Mouse (Mus musculus): ENCODE results near the gene Ly75. TPM values are rescaled to one million over a fixed set of nuclear protein-coding genes. Genes with fewer than 3 reads are reported as not detected.

The Ly75 gene
- total RNA-seq (2021), result 1 to 10 TPM; 5.7 to 7.8 TPM

- intact Hi-C loops (cut with DNase I), result no loop called here
- peak; percentile 10 to 89 for DNase-seq (ENCODE audit: extremely low spot score in 1 of 2, low spot score in 2 of 2)
These were observed at the start of gene Ly75 for GRCm38 (mm10) chr2:60382858-60383669. Ly75 (minus strand) TSS chr2:60383303.

GRCm38 (mm10) chr2:60430315-60431021, 47.4 kb upstream of the Ly75 start:
- no peak for DNase-seq (ENCODE audit: extremely low spot score in 1 of 2, low spot score in 2 of 2)
- intact Hi-C loops (cut with DNase I), result no loop called here

GRCm38 (mm10) chr2:60418075-60418474, 35.0 kb upstream of the Ly75 start:
- intact Hi-C loops (cut with DNase I), result loop anchor here (10.0 kb wide), 2 partner anchors 273 to 893 kb away; no protein-coding TSS in a partner anchor
- peak; percentile 71 to 74 for DNase-seq (ENCODE audit: extremely low spot score in 1 of 2, low spot score in 2 of 2)

DNA sequence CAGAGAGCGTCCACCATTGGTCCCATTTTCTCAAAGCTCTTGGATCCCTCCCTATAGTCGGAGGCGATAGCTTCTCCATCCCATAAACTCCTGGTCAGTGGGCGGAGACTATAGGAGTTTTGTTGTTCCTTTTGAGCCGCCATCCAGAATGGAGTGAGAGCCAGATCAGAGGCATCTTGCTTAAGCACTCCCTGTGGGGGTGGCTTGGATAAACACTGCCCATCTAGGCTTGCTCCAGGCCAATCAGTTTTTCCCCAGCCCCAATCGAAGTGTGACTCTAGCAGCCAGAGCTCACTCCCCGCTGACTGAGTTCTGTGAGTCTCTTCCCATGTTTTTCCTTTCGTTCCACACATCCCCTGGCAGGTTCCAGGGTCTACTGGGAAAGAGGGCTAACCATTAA, 31.2 kb upstream of the Ly75 start:
- intact Hi-C loops (cut with DNase I), result loop anchor here (10.0 kb wide), 2 partner anchors 270 to 890 kb away; no protein-coding TSS in a partner anchor
- DNase-seq (ENCODE audit: extremely low spot score in 1 of 2, low spot score in 2 of 2), result no peak

DNA sequence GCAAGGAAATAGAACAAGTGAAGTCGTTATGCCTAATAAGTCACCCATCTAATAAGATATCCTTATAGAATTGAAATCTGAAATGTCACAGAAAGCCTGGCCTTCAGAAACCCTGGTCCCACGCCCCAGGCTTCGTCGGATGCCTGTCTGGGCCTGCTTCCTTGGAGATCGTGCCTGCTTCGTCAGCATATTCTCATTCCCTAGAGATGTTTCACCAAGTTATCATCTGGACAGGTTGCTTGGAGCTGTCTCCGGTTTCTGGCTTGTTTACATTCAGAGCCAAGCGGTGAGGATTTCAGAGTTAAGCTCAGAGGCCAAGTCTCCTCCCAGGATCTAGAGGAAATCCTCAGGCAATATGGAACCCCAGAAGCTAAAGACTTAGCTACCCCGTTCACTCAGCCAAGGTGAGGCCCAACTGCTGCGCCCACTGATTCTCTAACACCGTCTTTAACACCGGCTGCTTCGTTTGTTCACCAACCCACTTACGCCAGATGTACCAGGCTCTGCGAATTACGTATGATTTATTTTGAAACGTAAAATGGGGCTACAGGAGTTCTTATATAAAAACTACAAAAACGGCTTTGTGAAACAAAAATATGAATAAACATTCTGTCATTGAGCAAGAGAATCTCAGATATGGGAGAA, 30.0 kb upstream of the Ly75 start:
- no peak for DNase-seq (ENCODE audit: extremely low spot score in 1 of 2, low spot score in 2 of 2)
- intact Hi-C loops (cut with DNase I), result loop anchor here (10.0 kb wide), 2 partner anchors 268 to 888 kb away; no protein-coding TSS in a partner anchor

GRCm38 (mm10) chr2:60411181-60411580, 28.1 kb upstream of the Ly75 start:
- DNase-seq (ENCODE audit: extremely low spot score in 1 of 2, low spot score in 2 of 2), result no peak
- intact Hi-C loops (cut with DNase I), result loop anchor here (10.0 kb wide), 2 partner anchors 266 to 886 kb away; no protein-coding TSS in a partner anchor

- intact Hi-C loops (cut with DNase I), result loop anchor here (10.0 kb wide), 2 partner anchors 265 to 885 kb away; no protein-coding TSS in a partner anchor
These were observed 27.1 kb upstream of the Ly75 start for GRCm38 (mm10) chr2:60409989-60410763.

GRCm38 (mm10) chr2:60409194-60409593, 26.1 kb upstream of the Ly75 start:
- peak in 1 of 2 experiments; percentile 41 for DNase-seq (ENCODE audit: extremely low spot score in 1 of 2, low spot score in 2 of 2)
- intact Hi-C loops (cut with DNase I), result no loop called here

More at GRCm38 (mm10) chr2:60409989-60410763, 27.1 kb upstream of the Ly75 start:
- DNase-seq (ENCODE audit: extremely low spot score in 1 of 2, low spot score in 2 of 2), result no peak

- no peak for DNase-seq (ENCODE audit: extremely low spot score in 1 of 2, low spot score in 2 of 2)
- intact Hi-C loops (cut with DNase I), result no loop called here
These were observed 24.3 kb upstream of the Ly75 start for GRCm38 (mm10) chr2:60407387-60407786.

DNA sequence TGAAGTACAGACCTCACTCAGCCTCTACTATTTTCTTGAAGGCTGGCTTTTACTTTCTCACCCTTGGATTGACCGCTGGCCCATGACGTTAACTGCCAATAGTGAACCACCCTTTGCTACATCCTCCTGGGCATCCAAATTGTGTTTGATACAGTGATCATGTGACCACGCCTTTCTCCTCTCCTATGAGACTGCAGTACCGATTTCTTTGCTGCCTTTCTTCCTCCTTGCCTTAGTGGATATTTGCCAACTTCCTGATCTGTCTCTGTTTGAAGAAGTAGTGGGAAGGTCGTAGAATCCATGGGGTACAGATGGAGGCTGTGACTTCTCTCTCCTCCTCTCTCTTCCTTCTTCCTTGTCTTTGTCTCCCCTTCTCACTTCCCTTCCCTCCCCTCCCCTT, 22.3 kb upstream of the Ly75 start:
- intact Hi-C loops (cut with DNase I), result no loop called here
- no peak for DNase-seq (ENCODE audit: extremely low spot score in 1 of 2, low spot score in 2 of 2)

GRCm38 (mm10) chr2:60404763-60405162, 21.7 kb upstream of the Ly75 start:
- DNase-seq (ENCODE audit: extremely low spot score in 1 of 2, low spot score in 2 of 2), result no peak
- intact Hi-C loops (cut with DNase I), result no loop called here

- intact Hi-C loops (cut with DNase I), result no loop called here
These were observed 18.6 kb upstream of the Ly75 start for GRCm38 (mm10) chr2:60401694-60402093.

DNA sequence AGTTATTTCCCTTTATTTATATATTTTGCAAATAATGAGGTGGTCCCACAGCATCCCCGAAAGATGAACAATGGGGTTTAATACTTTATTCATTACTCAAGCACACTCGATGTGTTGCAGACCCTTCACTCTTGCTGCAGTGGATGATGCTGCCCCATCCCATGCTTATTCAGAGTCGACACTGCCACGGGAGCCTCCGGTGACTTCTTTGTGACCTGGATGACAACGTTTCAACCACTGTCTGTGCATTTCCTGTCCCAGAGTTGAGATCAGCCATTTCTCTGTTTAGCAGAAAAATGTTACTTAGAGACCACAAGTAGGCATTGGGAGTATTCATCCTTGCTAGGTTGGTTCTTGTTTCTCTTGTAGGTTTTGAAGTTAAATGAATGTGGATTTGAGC, 10.7 kb upstream of the Ly75 start:
- intact Hi-C loops (cut with DNase I), result no loop called here
- DNase-seq (ENCODE audit: extremely low spot score in 1 of 2, low spot score in 2 of 2), result no peak

More at GRCm38 (mm10) chr2:60401694-60402093, 18.6 kb upstream of the Ly75 start:
- DNase-seq (ENCODE audit: extremely low spot score in 1 of 2, low spot score in 2 of 2), result no peak

GRCm38 (mm10) chr2:60392286-60392685, 9.2 kb upstream of the Ly75 start:
- intact Hi-C loops (cut with DNase I), result no loop called here
- DNase-seq (ENCODE audit: extremely low spot score in 1 of 2, low spot score in 2 of 2), result no peak

- DNase-seq (ENCODE audit: extremely low spot score in 1 of 2, low spot score in 2 of 2), result no peak
- intact Hi-C loops (cut with DNase I), result no loop called here
These were observed 4.3 kb upstream of the Ly75 start for GRCm38 (mm10) chr2:60387363-60387762.

DNA sequence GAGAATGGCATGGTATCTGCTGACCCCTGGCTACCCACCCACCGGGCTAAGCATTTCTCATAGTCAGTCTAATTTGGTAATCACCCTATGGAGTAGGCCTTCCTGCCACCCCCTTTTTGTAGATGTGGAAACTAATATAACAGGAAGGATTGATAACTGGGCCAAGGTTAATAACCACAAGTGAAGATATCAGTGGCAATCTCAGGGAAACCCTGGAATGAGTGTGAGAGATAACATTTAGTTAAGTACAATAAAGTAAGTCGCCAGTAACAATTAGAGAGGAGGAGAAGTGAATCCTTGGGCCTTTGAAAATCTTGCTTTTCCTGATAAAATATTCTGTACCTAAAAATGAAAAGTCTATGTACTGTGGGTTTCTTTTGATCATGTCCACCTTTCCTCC, 3.7 kb upstream of the Ly75 start:
- intact Hi-C loops (cut with DNase I), result no loop called here
- DNase-seq (ENCODE audit: extremely low spot score in 1 of 2, low spot score in 2 of 2), result no peak

DNA sequence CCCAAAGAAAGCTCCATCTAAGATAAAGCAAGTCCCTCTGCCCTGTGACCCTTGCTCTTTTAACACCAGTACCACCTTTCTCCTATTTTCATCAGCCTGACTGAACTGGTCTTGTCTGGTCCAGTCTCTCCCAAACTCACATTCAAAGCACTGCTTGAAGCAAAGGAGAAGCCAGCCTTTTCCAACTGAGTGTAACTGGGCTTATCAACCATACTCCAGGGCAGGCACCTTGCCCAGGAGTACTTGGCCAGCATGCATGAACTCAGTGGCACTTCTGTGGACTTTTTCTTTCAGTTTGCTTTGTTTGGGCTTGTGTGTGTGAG, 1.6 kb upstream of the Ly75 start:
- DNase-seq (ENCODE audit: extremely low spot score in 1 of 2, low spot score in 2 of 2), result no peak
- intact Hi-C loops (cut with DNase I), result no loop called here

GRCm38 (mm10) chr2:60384083-60384762, 1.1 kb upstream of the Ly75 start:
- intact Hi-C loops (cut with DNase I), result no loop called here
- DNase-seq (ENCODE audit: extremely low spot score in 1 of 2, low spot score in 2 of 2), result no peak

All from left cerebral cortex, postnatal 10 days (tissue).